Mouse (Mus musculus): ENCODE results near the gene Kbtbd12. TPM values are rescaled to one million over a fixed set of nuclear protein-coding genes. Genes with fewer than 3 reads are reported as not detected.

The Kbtbd12 gene
- total RNA-seq (2012; rRNA removed): 0.09 and 0.11 TPM in 2 replicates

- DNase-seq (ENCODE audit: low read depth, low spot score): no peak
- Histone ChIP-seq H3K9me3 (ENCODE audit: control insufficient read depth, insufficient read depth, low read depth, low read length) (no peaks in the 10 kb centered on the region), H3K27ac (ENCODE audit: insufficient read depth, low read depth, low read length, poor library complexity, severe bottlenecking) (no peak within 1 kb of the TSS), H3K4me3 (ENCODE audit: insufficient read depth in 1 of 2, low read depth in 1 of 2, low read length in 2 of 2, poor library complexity in 1 of 2, severe bottlenecking in 1 of 2) (no peak within 1 kb of the TSS), H3K4me1 (ENCODE audit: control insufficient read depth in 2 of 2, insufficient read depth in 2 of 2, low read length in 2 of 2, poor library complexity in 1 of 2) (peaks cover 1 to 2% of the 10 kb centered on the region in 2 experiments; a peak in 1 of 4 replicates), H3K36me3 (ENCODE audit: control insufficient read depth, insufficient read depth, low read length, poor library complexity, severe bottlenecking) (no peaks in the 10 kb centered on the region), H3K9ac (ENCODE audit: insufficient read depth, low read depth, low read length, poor library complexity, severe bottlenecking) (no peak within 1 kb of the TSS)
- no peak for TF ChIP-seq CHD2 (IDR thresholded peaks at IDR 0.05; ENCODE audit: low read depth, low read length)
- in situ Hi-C loops (cut with MboI; ENCODE audit: low sequenced_read_pairs in 2 of 2, unreplicated experiment in 2 of 2): no loop called here
Observed at GRCm38 (mm10) chr6:88637611-88638301, at the start of gene Kbtbd12. TSS of gene Kbtbd12 (minus strand) at chr6:88637950.

GRCm38 (mm10) chr6:88683380-88684053 lies 45.8 kb upstream of the Kbtbd12 start:
- TF ChIP-seq ZNF384 (IDR thresholded peaks at IDR 0.05; ENCODE audit: low read depth, low read length): no peak
- no peak for TF ChIP-seq ZC3H11A (IDR thresholded peaks at IDR 0.05; ENCODE audit: borderline replicate concordance, low read depth, low read length)
- no peak for TF ChIP-seq CHD2 (IDR thresholded peaks at IDR 0.05; ENCODE audit: low read depth, low read length)
- TF ChIP-seq HCFC1 (IDR thresholded peaks at IDR 0.05; ENCODE audit: borderline replicate concordance, insufficient read depth, low read length): no peak
- in situ Hi-C loops (cut with MboI; ENCODE audit: low sequenced_read_pairs in 2 of 2, unreplicated experiment in 2 of 2): no loop called here

GRCm38 (mm10) chr6:88681026-88681425 lies 43.3 kb upstream of the Kbtbd12 start:
- TF ChIP-seq ZNF384 (IDR thresholded peaks at IDR 0.05; ENCODE audit: low read depth, low read length): no peak
- TF ChIP-seq ZC3H11A (IDR thresholded peaks at IDR 0.05; ENCODE audit: borderline replicate concordance, low read depth, low read length): no peak
- no peak for TF ChIP-seq CHD2 (IDR thresholded peaks at IDR 0.05; ENCODE audit: low read depth, low read length)
- TF ChIP-seq HCFC1 (IDR thresholded peaks at IDR 0.05; ENCODE audit: borderline replicate concordance, insufficient read depth, low read length): no peak
- TF ChIP-seq MAFK (IDR thresholded peaks at IDR 0.05; ENCODE audit: insufficient read depth, low read depth, low read length): no peak

More at GRCm38 (mm10) chr6:88683380-88684053, 45.8 kb upstream of the Kbtbd12 start:
- no peak for DNase-seq (ENCODE audit: low read depth, low spot score)
- Histone ChIP-seq H3K36me3 (ENCODE audit: control insufficient read depth, insufficient read depth, low read length, poor library complexity, severe bottlenecking) (no peaks in the 10 kb centered on the region), H3K27ac (ENCODE audit: insufficient read depth, low read depth, low read length, poor library complexity, severe bottlenecking) (no peak overlapping the region), H3K9me3 (ENCODE audit: control insufficient read depth, insufficient read depth, low read depth, low read length) (no peaks in the 10 kb centered on the region), H3K4me3 (ENCODE audit: insufficient read depth in 1 of 2, low read depth in 1 of 2, low read length in 2 of 2, poor library complexity in 1 of 2, severe bottlenecking in 1 of 2) (no peak overlapping the region), H3K4me1 (ENCODE audit: control insufficient read depth in 2 of 2, insufficient read depth in 2 of 2, low read length in 2 of 2, poor library complexity in 1 of 2) (no peaks in the 10 kb centered on the region), H3K9ac (ENCODE audit: insufficient read depth, low read depth, low read length, poor library complexity, severe bottlenecking) (no peak overlapping the region)

GRCm38 (mm10) chr6:88677738-88678137 lies 40.0 kb upstream of the Kbtbd12 start:
- TF ChIP-seq ZC3H11A (IDR thresholded peaks at IDR 0.05; ENCODE audit: borderline replicate concordance, low read depth, low read length): no peak
- no peak for TF ChIP-seq MAFK (IDR thresholded peaks at IDR 0.05; ENCODE audit: insufficient read depth, low read depth, low read length)
- TF ChIP-seq CHD2 (IDR thresholded peaks at IDR 0.05; ENCODE audit: low read depth, low read length): no peak
- TF ChIP-seq ZNF384 (IDR thresholded peaks at IDR 0.05; ENCODE audit: low read depth, low read length): no peak
- no peak for TF ChIP-seq HCFC1 (IDR thresholded peaks at IDR 0.05; ENCODE audit: borderline replicate concordance, insufficient read depth, low read length)
- Histone ChIP-seq H3K9ac (ENCODE audit: insufficient read depth, low read depth, low read length, poor library complexity, severe bottlenecking) (no peak overlapping the region), H3K4me1 (ENCODE audit: control insufficient read depth in 2 of 2, insufficient read depth in 2 of 2, low read length in 2 of 2, poor library complexity in 1 of 2) (no peaks in the 10 kb centered on the region), H3K36me3 (ENCODE audit: control insufficient read depth, insufficient read depth, low read length, poor library complexity, severe bottlenecking) (no peaks in the 10 kb centered on the region), H3K9me3 (ENCODE audit: control insufficient read depth, insufficient read depth, low read depth, low read length) (no peaks in the 10 kb centered on the region), H3K4me3 (ENCODE audit: insufficient read depth in 1 of 2, low read depth in 1 of 2, low read length in 2 of 2, poor library complexity in 1 of 2, severe bottlenecking in 1 of 2) (no peak overlapping the region), H3K27ac (ENCODE audit: insufficient read depth, low read depth, low read length, poor library complexity, severe bottlenecking) (no peak overlapping the region)
- DNase-seq (ENCODE audit: low read depth, low spot score): no peak
- in situ Hi-C loops (cut with MboI; ENCODE audit: low sequenced_read_pairs in 2 of 2, unreplicated experiment in 2 of 2): no loop called here

More at GRCm38 (mm10) chr6:88681026-88681425, 43.3 kb upstream of the Kbtbd12 start:
- no peak overlapping the region for H3K9ac ChIP-seq (ENCODE audit: insufficient read depth, low read depth, low read length, poor library complexity, severe bottlenecking)
- no peak overlapping the region for H3K4me3 ChIP-seq (ENCODE audit: insufficient read depth in 1 of 2, low read depth in 1 of 2, low read length in 2 of 2, poor library complexity in 1 of 2, severe bottlenecking in 1 of 2)
- DNase-seq (ENCODE audit: low read depth, low spot score): no peak
- no peaks in the 10 kb centered on the region for H3K9me3 ChIP-seq (ENCODE audit: control insufficient read depth, insufficient read depth, low read depth, low read length)
- H3K4me1 ChIP-seq (ENCODE audit: control insufficient read depth in 2 of 2, insufficient read depth in 2 of 2, low read length in 2 of 2, poor library complexity in 1 of 2): no peaks in the 10 kb centered on the region
- H3K27ac ChIP-seq (ENCODE audit: insufficient read depth, low read depth, low read length, poor library complexity, severe bottlenecking): no peak overlapping the region
- in situ Hi-C loops (cut with MboI; ENCODE audit: low sequenced_read_pairs in 2 of 2, unreplicated experiment in 2 of 2): no loop called here
- no peaks in the 10 kb centered on the region for H3K36me3 ChIP-seq (ENCODE audit: control insufficient read depth, insufficient read depth, low read length, poor library complexity, severe bottlenecking)
